Mouse (Mus musculus) olfactory bulb, adult 2 months (tissue): Measurements from ENCODE around the gene Rffl.

Experiments
- CTCF ChIP-seq: fragments of 200-500 bp; IDR thresholded peaks from 2 replicates; pipeline ENCODE4 v1.5.1; 2012; ENCODE audit warnings: low read depth, mild to moderate bottlenecking, low read length, moderate library complexity; ENCODE audit not compliant: insufficient read depth
- POLR2A ChIP-seq: fragments of 200-500 bp; IDR thresholded peaks from 2 replicates; pipeline ENCODE4 v1.6.1; 2012; ENCODE audit warnings: mild to moderate bottlenecking, low read depth, low read length, moderate library complexity; ENCODE audit not compliant: insufficient read depth

GRCm38 (mm10) chr11:82862638-82863037 is 8.4 kb downstream of the Rffl start:
- TF ChIP-seq CTCF (no peak), POLR2A (no peak)
